Mouse (Mus musculus) cerebellum, postnatal 25 days (tissue): ENCODE results near the gene Cyp4v3.
A peak's percentile ranks its signal among the peaks of the same experiment; 100 is the strongest.

Source experiments
- DNase-seq, 2 experiments: peaks; one replicate each; pipeline ENCODE4 v3.0.0; 2021; ENCODE audit warnings: mixed read lengths in 2 of 2

The Cyp4v3 gene

DNA sequence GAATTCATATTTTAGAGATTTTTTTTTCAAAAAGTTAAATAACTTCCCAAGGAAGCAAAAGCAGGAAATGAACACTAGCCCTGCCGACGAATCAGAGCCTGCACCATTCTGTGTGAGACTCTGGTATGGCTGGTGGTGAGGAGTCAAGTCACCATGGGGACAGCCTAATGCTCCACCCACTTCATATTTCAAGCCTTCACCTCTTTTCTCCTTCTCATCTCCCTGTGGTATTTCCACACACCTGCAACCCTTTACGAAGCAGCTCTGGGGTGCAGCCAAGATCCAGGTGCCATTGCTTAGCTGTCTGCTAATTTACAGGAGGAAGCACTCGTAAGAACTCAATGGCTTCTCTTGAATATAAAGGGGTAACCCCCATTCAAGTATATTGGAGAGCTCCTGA lies 22.0 kb downstream of the Cyp4v3 start:
- DNase-seq, result no peak

DNA sequence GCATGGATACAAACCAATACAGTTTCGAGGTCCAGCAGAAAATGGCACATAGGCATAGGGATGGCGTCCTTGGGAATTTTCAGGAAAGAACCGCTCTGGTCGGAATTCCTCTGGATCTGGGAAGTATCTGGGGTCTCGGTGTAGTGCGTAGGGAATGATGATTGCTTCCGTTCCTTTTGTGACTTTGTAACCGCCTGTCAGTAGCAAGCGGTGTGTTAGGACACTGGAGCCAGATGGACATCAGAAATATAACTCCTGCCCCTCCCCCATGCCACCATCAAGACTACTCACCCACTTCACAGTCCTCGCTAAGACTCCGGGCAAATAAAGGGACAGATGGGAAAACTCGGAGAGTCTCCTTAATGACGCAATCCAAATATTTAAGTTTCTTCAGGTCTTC lies 24.6 kb downstream of the Cyp4v3 start, which contains the start of gene Gm45753:
Gene Gm45753, minus strand, starts transcription at position 101 of the 400 bp plus-strand sequence.
- DNase-seq, result no peak

DNA sequence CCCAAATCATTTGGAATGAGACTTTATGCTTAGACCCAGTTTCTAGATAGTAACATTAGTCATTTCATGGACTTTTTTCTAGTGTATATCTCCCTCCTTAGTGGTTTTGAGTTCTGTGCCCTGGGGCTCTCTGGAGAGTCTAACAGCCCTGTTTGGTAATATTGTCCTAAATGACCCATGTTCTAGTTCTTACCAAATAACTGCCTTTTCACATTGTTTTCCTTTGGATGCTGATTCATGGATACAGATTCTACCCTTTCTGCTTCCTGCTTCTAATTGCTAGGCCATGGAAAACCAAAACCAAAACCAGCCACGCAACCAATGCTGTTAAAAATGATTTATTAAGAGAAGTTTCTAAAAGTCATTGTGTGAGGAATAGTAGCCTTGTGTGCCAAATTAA lies 27.5 kb downstream of the Cyp4v3 start:
- DNase-seq, result no peak

DNA sequence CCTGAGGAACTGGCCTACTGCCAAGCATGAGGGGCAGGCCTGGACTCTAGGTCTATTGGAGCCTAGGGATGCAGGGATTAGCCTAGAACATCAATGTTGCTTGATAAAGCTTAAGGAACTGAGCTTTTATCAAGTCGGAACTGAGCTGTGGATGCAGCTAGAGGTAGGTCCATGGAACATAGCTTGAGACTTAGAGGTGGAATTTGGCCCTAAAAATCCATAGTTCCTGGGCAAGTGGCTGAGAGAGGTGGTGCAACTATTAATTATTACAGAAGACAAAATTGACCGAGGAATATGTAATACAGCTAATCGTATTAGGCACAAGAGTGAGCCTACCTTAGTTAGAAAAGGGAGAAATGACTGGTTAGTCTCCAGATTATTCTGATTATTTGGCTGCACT lies 28.7 kb downstream of the Cyp4v3 start:
- DNase-seq, result no peak

GRCm38 (mm10) chr8:45302390-45302789 lies 30.6 kb downstream of the Cyp4v3 start:
- no peak for DNase-seq

- DNase-seq, result no peak
Observed at GRCm38 (mm10) chr8:45295276-45295675, 37.7 kb downstream of the Cyp4v3 start.

- DNase-seq, result no peak
Observed at GRCm38 (mm10) chr8:45294687-45295086, 38.3 kb downstream of the Cyp4v3 start, which contains the start of gene Klkb1. TSS of gene Klkb1 (minus strand) at chr8:45294859.

DNA sequence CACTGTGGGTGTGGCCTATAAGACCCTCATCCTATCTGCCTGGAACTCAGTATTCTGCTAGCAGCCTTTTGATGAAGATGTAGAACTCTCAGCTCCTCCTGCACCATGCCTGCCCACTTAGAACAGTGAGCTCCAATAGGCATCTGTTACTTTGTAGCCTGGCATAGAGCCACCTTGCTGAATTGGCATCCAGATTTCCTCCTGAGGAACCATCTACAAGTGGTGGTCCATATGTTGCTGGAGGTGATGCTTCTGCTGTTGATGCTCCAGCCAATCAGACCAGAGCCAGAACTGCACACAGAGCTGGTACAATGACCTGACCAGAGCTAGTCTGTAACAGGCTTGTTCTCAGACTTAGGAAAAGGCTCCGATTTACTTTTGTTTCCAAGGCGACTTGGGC lies 41.2 kb downstream of the Cyp4v3 start:
- peak; percentile 51 to 67 for DNase-seq

DNA sequence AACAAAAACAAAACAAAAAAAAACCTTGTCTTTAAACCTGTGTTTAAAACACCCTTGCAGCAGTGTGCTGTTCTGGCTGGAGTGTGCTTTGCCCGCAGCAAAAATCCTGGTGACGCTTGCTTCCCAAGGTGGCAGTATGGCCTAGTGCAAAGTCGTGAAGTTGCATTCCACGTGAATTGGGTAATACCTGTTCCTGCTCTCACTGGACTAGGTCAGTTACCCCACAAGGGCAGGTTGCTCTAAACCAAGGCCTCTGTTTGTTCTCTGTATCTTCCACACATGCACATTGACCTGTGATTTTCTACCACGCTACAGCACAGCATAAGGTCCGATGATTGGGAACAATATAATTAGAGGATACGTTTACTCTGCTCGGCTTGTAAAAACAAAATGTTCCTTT lies 51.4 kb downstream of the Cyp4v3 start:
- DNase-seq, result no peak

DNA sequence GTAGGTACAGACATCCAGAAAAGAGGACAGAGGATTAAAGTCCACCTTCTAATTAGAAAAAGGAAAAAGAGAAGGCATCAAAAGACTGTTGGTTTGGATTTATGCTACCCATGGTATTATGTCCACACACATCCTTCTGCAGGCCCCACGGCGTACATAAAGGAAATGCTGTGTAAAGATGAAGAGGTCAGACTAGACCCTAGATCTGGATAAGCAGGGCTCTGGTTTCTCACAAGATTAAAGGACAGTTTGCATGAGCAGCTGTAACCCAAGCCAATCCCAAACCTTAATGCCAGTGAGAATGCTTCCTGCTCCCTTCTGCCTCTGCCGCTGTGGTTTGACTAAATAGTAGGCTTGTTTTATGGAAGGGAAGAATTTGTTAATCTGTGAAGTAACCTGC lies 55.6 kb downstream of the Cyp4v3 start:
- no peak for DNase-seq

GRCm38 (mm10) chr8:45274317-45274716 lies 58.7 kb downstream of the Cyp4v3 start:
- DNase-seq, result no peak

- peak in 1 of 2 experiments; percentile 4 for DNase-seq
Observed at GRCm38 (mm10) chr8:45269056-45269455, 64.0 kb downstream of the Cyp4v3 start.

GRCm38 (mm10) chr8:45268485-45268884 lies 64.5 kb downstream of the Cyp4v3 start:
- no peak for DNase-seq

GRCm38 (mm10) chr8:45267611-45268391 lies 65.2 kb downstream of the Cyp4v3 start:
- DNase-seq, result peak in 1 of 2 experiments; percentile 4

DNA sequence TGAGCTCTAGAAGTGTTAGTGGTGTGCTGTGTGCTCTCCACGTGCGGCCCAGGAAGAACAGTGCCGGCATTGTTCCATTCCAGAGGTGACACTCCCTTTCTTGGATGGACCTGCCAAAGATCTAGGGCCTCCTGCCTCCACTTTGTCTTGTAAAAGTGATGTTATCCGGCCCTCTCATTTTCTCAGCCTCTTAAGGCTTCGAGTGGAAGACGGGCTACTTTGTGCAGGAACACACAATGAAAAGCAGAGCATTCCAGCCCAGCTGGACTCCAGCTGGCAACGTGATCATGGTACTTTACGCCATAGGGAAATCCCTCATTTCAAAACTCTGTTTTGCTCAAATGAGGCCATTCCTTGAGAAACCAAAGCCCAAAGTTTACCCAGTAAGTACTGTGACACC lies 66.0 kb downstream of the Cyp4v3 start:
- DNase-seq, result no peak

DNA sequence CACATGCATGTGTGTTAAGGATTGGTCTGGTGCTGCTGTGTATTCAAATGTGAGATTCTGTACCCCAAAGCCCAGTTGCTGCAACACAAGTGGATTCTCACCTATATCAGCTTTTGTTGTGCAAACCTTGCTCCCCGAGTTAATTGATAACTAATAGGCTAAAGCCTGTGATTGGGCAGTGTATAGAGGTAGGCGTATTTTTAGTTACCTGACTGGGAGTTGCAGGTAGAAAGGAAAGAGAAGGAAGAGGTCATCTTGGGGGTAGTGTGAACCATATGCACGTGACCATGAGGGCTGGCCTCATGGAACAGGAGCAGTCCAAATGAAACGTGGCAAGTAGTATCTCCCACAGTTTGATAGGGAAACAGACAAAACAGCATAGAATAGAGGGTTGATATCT lies 68.1 kb downstream of the Cyp4v3 start:
- DNase-seq, result no peak

- no peak for DNase-seq
Observed at GRCm38 (mm10) chr8:45262851-45263250, 70.2 kb downstream of the Cyp4v3 start.

GRCm38 (mm10) chr8:45261920-45262319 lies 71.1 kb downstream of the Cyp4v3 start, which contains the start of gene F11:
TSS of gene F11 (minus strand) at chr8:45262031.
- DNase-seq, result no peak

GRCm38 (mm10) chr8:45258421-45258820 lies 74.6 kb downstream of the Cyp4v3 start:
- DNase-seq, result no peak

DNA sequence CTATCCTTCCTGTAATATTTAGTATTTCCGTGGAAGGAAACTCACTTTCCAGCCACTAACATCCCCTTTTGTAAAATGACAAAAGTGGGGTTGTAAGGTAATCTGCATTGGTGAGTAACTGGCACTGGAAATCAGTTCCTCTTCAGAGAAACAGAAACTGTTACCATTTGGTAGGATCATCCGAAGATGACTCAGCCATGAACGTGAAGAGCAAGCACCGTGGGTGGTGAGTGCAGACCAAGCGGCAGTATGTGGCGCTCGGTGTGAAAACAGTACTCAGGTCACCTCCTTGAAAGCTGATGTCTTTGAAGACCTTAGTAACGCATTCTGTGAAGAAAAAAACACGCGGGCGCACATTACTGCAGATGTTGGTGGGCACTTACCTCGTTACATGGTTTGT lies 78.0 kb downstream of the Cyp4v3 start:
- no peak for DNase-seq
